Mouse (Mus musculus) CH12.LX (cell line): Measurements from ENCODE around the gene Scaf4. TPM values are rescaled to one million over a fixed set of nuclear protein-coding genes. Genes with fewer than 3 reads are reported as not detected.
"Not testable (repeated sequence)": the region's sequence is repeated elsewhere in the genome, so short reads cannot be mapped to it uniquely, and the experiment has no call there.

ENCODE experiments used
- DNase-seq: peaks from one replicate; pipeline ENCODE4 v3.0.0-alpha.2; 2013; ENCODE audit errors: extremely low read depth
- H3K27ac ChIP-seq: 2 replicates; pipeline ENCODE4 v1.5.1; 2012; ENCODE audit warnings: low read depth, mild to moderate bottlenecking, control low read depth, moderate library complexity; ENCODE audit not compliant: insufficient read depth
- H3K27me3 ChIP-seq: replicated peaks from 2 replicates; pipeline ENCODE3; 2012; ENCODE audit warnings: inconsistent platforms
- H3K36me3 ChIP-seq, 2 experiments: replicated peaks in 1 of 2; 2 replicates each; pipeline versions ENCODE3 to v1.6.1; 2012; ENCODE audit warnings: inconsistent platforms in 1 of 2, low read length in 1 of 2, mild to moderate bottlenecking in 1 of 2, mixed read lengths in 1 of 2, moderate library complexity in 1 of 2; ENCODE audit not compliant: control insufficient read depth in 1 of 2, insufficient read depth in 1 of 2
- H3K4me1 ChIP-seq, 2 experiments: 2 replicates each; pipeline ENCODE4 v1.6.1; 2012; ENCODE audit warnings: inconsistent platforms in 1 of 2, moderate library complexity in 1 of 2; ENCODE audit not compliant: insufficient read depth in 2 of 2, control insufficient read depth in 1 of 2
- H3K4me2 ChIP-seq: 2 replicates; pipeline ENCODE4 v1.6.1; 2012; ENCODE audit warnings: low read depth, mild to moderate bottlenecking, control low read depth; ENCODE audit not compliant: poor library complexity, insufficient read depth, severe bottlenecking
- H3K4me3 ChIP-seq, 3 experiments: fragments of 150-350 bp in 1 of 3; sonication (generic) in 1 of 3; replicated peaks in 1 of 3; 2 replicates each; pipeline versions ENCODE3 to v1.5.1; 2011 to 2012; ENCODE audit warnings: low read depth in 2 of 3, low read length in 2 of 3, mild to moderate bottlenecking in 2 of 3, moderate library complexity in 2 of 3, control low read depth in 1 of 3, improper control_type of control experiment in 1 of 3, inconsistent platforms in 1 of 3, mixed read lengths in 1 of 3; ENCODE audit not compliant: poor library complexity in 1 of 3
- H3K79me2 ChIP-seq: replicated peaks from 2 replicates; pipeline ENCODE4 v1.6.1; 2012; ENCODE audit warnings: mild to moderate bottlenecking, moderate library complexity; ENCODE audit not compliant: control insufficient read depth, poor library complexity, insufficient read depth, severe bottlenecking; ENCODE audit errors: extremely low read depth
- H3K9ac ChIP-seq: 2 replicates; pipeline ENCODE4 v1.6.1; 2012; ENCODE audit warnings: low read depth, mild to moderate bottlenecking, control low read depth, moderate library complexity; ENCODE audit not compliant: insufficient read depth
- H3K9me3 ChIP-seq: replicated peaks from 2 replicates; pipeline ENCODE3; 2012; ENCODE audit warnings: low read length, inconsistent platforms, mixed read lengths
- BHLHE40 ChIP-seq: IDR thresholded peaks from 2 replicates; pipeline ENCODE4 v1.6.1; 2011; ENCODE audit warnings: mild to moderate bottlenecking, low read depth, low read length, improper control_type of control experiment
- CHD2 ChIP-seq: IDR thresholded peaks from 2 replicates; pipeline ENCODE4 v1.6.1; 2011; ENCODE audit warnings: low read length, improper control_type of control experiment
- CTCF ChIP-seq, 2 experiments: IDR thresholded peaks in 1 of 2; conservative IDR thresholded peaks in 1 of 2; 2 replicates each; pipeline ENCODE4 v1.5.1; 2011 to 2012; ENCODE audit warnings: low read depth in 2 of 2, low read length in 2 of 2, improper control_type of control experiment in 1 of 2, inconsistent platforms in 1 of 2, mild to moderate bottlenecking in 1 of 2, moderate library complexity in 1 of 2
- EP300 ChIP-seq: IDR thresholded peaks from 2 replicates; pipeline ENCODE4 v1.6.1; 2011; ENCODE audit warnings: low read length, improper control_type of control experiment
- ETS1 ChIP-seq: conservative IDR thresholded peaks from 2 replicates; pipeline ENCODE4 v1.6.1; 2012; ENCODE audit warnings: low read depth, mild to moderate bottlenecking, inconsistent platforms, low read length, improper control_type of control experiment, moderate library complexity
- JUND ChIP-seq: conservative IDR thresholded peaks from 2 replicates; pipeline ENCODE4 v1.6.1; 2011; ENCODE audit warnings: low read depth, low read length, improper control_type of control experiment
- MAFK ChIP-seq: IDR thresholded peaks from 2 replicates; pipeline ENCODE4 v1.6.1; 2011; ENCODE audit warnings: low read length, improper control_type of control experiment; ENCODE audit not compliant: insufficient replicate concordance
- MAZ ChIP-seq: IDR thresholded peaks from 2 replicates; pipeline ENCODE4 v1.6.1; 2012; ENCODE audit warnings: low read depth, mild to moderate bottlenecking, inconsistent platforms, low read length, improper control_type of control experiment, moderate library complexity
- MXI1 ChIP-seq: IDR thresholded peaks from 2 replicates; pipeline ENCODE4 v1.6.1; 2011; ENCODE audit warnings: mild to moderate bottlenecking, low read depth, low read length, improper control_type of control experiment
- NELFE ChIP-seq: IDR thresholded peaks from 2 replicates; pipeline ENCODE4 v1.6.1; 2011; ENCODE audit warnings: low read depth, low read length, improper control_type of control experiment
- RCOR1 ChIP-seq: conservative IDR thresholded peaks from 2 replicates; pipeline ENCODE4 v1.6.1; 2012; ENCODE audit warnings: low read depth, mild to moderate bottlenecking, inconsistent platforms, low read length, improper control_type of control experiment
- SIN3A ChIP-seq: IDR thresholded peaks from 2 replicates; pipeline ENCODE4 v1.6.1; 2012; ENCODE audit warnings: low read length, improper control_type of control experiment, inconsistent platforms
- SMC3 ChIP-seq: IDR thresholded peaks from 2 replicates; pipeline ENCODE4 v1.6.1; 2011; ENCODE audit warnings: low read depth, low read length, improper control_type of control experiment
- TBP ChIP-seq: conservative IDR thresholded peaks from 2 replicates; pipeline ENCODE4 v1.6.1; 2011; ENCODE audit warnings: low read depth, low read length, improper control_type of control experiment
- TCF12 ChIP-seq: IDR thresholded peaks from 2 replicates; pipeline ENCODE4 v1.6.1; 2014; ENCODE audit warnings: low read depth, mild to moderate bottlenecking, inconsistent platforms, low read length, improper control_type of control experiment
- USF1 ChIP-seq: IDR thresholded peaks from 2 replicates; pipeline ENCODE4 v1.6.1; 2014; ENCODE audit warnings: low read depth, mild to moderate bottlenecking, inconsistent platforms, low read length, improper control_type of control experiment
- ZMIZ1 ChIP-seq: IDR thresholded peaks from 2 replicates; pipeline ENCODE4 v1.6.1; 2012; ENCODE audit warnings: low read depth, mild to moderate bottlenecking, inconsistent platforms, low read length, improper control_type of control experiment
- dilution Hi-C: fragments of 300-500 bp; cut with MboI; formaldehyde crosslinking; loops from 2 replicates; pipeline ENCODE4 v1.14.3; 2020; ENCODE audit warnings: low sequenced_read_pairs; ENCODE audit not compliant: extremely low pct_unique_long_range_greater_than_20kb, extremely low pct_ligation_motif_present
- in situ Hi-C: fragments of 300-500 bp; cut with MboI; formaldehyde crosslinking; loops from 3 replicates; pipeline ENCODE4 v1.14.3; 2019; ENCODE audit warnings: low sequenced_read_pairs, low pct_ligation_motif_present, low pct_unique_long_range_greater_than_20kb, mixed read lengths
- polyA plus RNA-seq: library from polyadenylated mRNA; unstranded; fragments of >175 nt; gene quantifications from 2 replicates; pipeline ENCODE4 v1.2.1, GENCODE M21; 2012; ENCODE audit warnings: low read depth; ENCODE audit not compliant: insufficient read length
- total RNA-seq, 2 experiments: library from RNA; depleted of rRNA; stranded (reverse); fragments of 300-350 nt in 1 of 2; fragments of >200 nt in 1 of 2; gene quantifications; 2 replicates each; pipeline ENCODE4 v1.2.3; 2012 to 2014

Gene Scaf4
- total and polyA plus RNA-seq, 3 experiments: 6.0 to 60.4 (median 17.5) TPM

DNA sequence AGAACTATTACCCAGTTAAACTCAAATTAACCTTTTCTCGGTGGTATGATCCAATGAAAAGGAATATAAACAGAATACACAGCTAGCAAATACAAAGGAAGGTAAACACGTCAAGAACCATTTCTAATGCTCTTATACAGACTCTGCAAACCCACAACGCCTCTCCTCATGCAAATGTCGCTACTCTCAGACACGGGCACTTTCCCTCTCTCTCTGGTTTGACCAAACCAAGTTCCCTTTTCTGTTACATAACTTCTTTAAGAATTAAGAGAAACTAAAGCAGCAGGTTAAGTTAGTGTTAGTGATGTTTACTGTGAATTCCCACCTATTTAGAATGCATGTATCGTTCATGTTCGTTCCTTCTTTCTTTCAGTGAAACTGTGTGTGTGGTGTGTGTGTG, 25.4 kb downstream of the Scaf4 start:
- Histone ChIP-seq H3K27me3 (no peaks in the 10 kb centered on the region), H3K4me3 (no peak overlapping the region), H3K9ac (no peak overlapping the region), H3K36me3 (peaks cover 46 to 88% of the 10 kb centered on the region in 2 experiments), H3K79me2 (peaks cover 1% of the 10 kb centered on the region), H3K4me1 (peaks cover 2 to 11% of the 10 kb centered on the region in 2 experiments), H3K4me2 (no peak overlapping the region), H3K9me3 (no peaks in the 10 kb centered on the region), H3K27ac (no peak overlapping the region)
- in situ Hi-C loops: no loop called here
- dilution Hi-C loops: no loop called here
- peak; percentile 37 for DNase-seq
- TF ChIP-seq MAFK (no peak), TBP (no peak), EP300 (no peak), ZMIZ1 (no peak), MXI1 (no peak), BHLHE40 (peak; percentile 36; the same call in 1 of the 2 replicates), MAZ (no peak), ETS1 (no peak)

- in situ Hi-C loops: no loop called here
These were observed 31.8 kb downstream of the Scaf4 start for GRCm38 (mm10) chr16:90252521-90252920.

GRCm38 (mm10) chr16:90251256-90251655, 33.0 kb downstream of the Scaf4 start:
- H3K4me1 ChIP-seq, H3K27ac ChIP-seq, H3K9me3 ChIP-seq, H3K4me2 ChIP-seq, H3K9ac ChIP-seq, H3K27me3 ChIP-seq, DNase-seq, H3K79me2 ChIP-seq, H3K4me3 ChIP-seq, dilution Hi-C loops, in situ Hi-C loops: not testable (repeated sequence)
- H3K36me3 ChIP-seq: peaks cover 52 to 87% of the 10 kb centered on the region in 2 experiments

More at GRCm38 (mm10) chr16:90252521-90252920, 31.8 kb downstream of the Scaf4 start:
- no peak overlapping the region for H3K4me3 ChIP-seq
- no peaks in the 10 kb centered on the region for H3K27me3 ChIP-seq
- TF ChIP-seq CTCF (conservative IDR thresholded peaks at IDR 0.05 in 1 of 2, IDR thresholded peaks at IDR 0.05 in 1 of 2; ENCODE audit: low read depth in 2 of 2, low read length in 2 of 2): no peak
- no peak for TF ChIP-seq CHD2
- TF ChIP-seq MXI1: no peak
- no peak for TF ChIP-seq TCF12
- no peak for TF ChIP-seq NELFE
- no peak for TF ChIP-seq ETS1
- TF ChIP-seq ZMIZ1: no peak
- TF ChIP-seq TBP: no peak
- TF ChIP-seq SMC3: no peak
- no peak for TF ChIP-seq SIN3A
- TF ChIP-seq USF1: no peak
- no peak for TF ChIP-seq JUND
- TF ChIP-seq MAFK: no peak
- TF ChIP-seq RCOR1: no peak
- H3K27ac ChIP-seq: no peak overlapping the region
- no peaks in the 10 kb centered on the region for H3K79me2 ChIP-seq
- H3K36me3 ChIP-seq: peaks cover 58 to 88% of the 10 kb centered on the region in 2 experiments
- no peaks in the 10 kb centered on the region for H3K4me1 ChIP-seq
- no peak overlapping the region for H3K4me2 ChIP-seq
- H3K9ac ChIP-seq: no peak overlapping the region
- DNase-seq: no peak
- no peaks in the 10 kb centered on the region for H3K9me3 ChIP-seq
- dilution Hi-C loops: no loop called here
